9 mouse cellular contexts compared by ENCODE assay signal in the genomic region with DNA sequence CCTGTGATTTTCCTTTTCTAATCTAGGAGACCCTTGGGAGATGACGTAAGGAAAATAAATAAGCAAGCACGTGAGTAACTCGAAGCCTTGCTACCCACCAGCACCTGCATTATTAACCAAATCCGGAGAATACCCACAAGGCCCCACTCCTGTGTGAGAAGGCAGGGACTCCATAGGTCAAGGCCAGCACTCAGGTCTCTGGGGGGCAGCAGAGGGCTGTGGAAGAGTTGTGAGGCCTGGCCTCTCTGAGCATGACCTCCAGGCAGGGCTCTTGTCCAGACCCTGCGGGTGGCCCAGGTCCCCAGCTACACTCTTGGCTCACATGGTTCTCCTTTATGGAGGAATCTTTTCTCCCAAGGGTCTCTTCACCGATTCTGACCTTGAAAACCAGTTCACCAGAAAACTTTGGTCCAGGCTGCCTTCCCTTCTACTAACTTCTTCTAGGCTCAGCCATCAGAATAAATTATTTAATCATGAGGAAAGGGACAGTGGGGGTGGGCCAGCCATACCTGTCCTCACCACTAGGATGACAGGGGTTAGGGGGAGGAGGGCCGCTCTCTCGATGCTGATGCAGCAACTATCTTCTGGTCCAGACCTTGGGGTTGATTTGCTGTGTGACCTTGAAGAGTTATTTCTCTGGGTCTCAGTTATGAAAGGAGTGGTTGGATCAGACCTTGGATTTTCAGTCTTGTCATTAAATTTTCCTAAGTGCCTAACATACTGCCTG. TPM values are rescaled to one million over a fixed set of nuclear protein-coding genes. Genes with fewer than 3 reads are reported as not detected.
A peak's percentile ranks its signal among the peaks of the same experiment; 100 is the strongest.
DNase-seq lines count a peak whose midpoint lies in the region; ATAC-seq and TF ChIP-seq lines count a peak whose summit lies in the region.
"Had no signal": no experiment of that assay in that cellular context is flagged by ENCODE, and none has a peak within 500 bp of the region (broad histone marks: within the 10 kb centered on the region; RNA-seq: fewer than 3 reads in every experiment).

No protein-coding gene starts in this region.

- intact Hi-C loops in left cerebral cortex, adult 2 months (cut with DNase I): loop anchor here (1.0 kb wide), 1 partner anchor 21 kb away; no protein-coding TSS in a partner anchor

- TF ChIP-seq CTCF in left cerebral cortex, adult 2 months (IDR thresholded peaks at IDR 0.05): peak; percentile 54
- peak; percentile 71 for TF ChIP-seq CTCF in ES-Bruce4 (IDR thresholded peaks at IDR 0.05; ENCODE audit: low read depth, low read length)
- TF ChIP-seq CTCF in kidney, postnatal 0 days (IDR thresholded peaks at IDR 0.05; ENCODE audit: low read depth): peak; percentile 59

- H3K27ac ChIP-seq in left cerebral cortex, adult 2 months: no peak overlapping the region
- no peak overlapping the region for H3K27ac ChIP-seq in ES-Bruce4 (ENCODE audit: insufficient read depth, low read length)
- no peak overlapping the region for H3K27ac ChIP-seq in kidney, postnatal 0 days
- H3K27ac ChIP-seq: neural tube, embryonic 13.5 days had no signal

- no peak overlapping the region for H3K4me2 ChIP-seq in kidney, postnatal 0 days (ENCODE audit: low read length)
- H3K4me2 ChIP-seq: neural tube, embryonic 13.5 days had no signal

- no peaks in the 10 kb centered on the region for H3K36me3 ChIP-seq in ES-Bruce4 (ENCODE audit: control insufficient read depth, insufficient read depth, low read length, poor library complexity, severe bottlenecking)
- no peaks in the 10 kb centered on the region for H3K36me3 ChIP-seq in kidney, postnatal 0 days (ENCODE audit: insufficient read depth, low read length)
- H3K36me3 ChIP-seq: neural tube, embryonic 13.5 days had no signal

- DNase-seq in left cerebral cortex, adult 2 months (ENCODE audit: extremely low spot score in 1 of 2, low spot score in 2 of 2): peak; percentile 47 to 48
- DNase-seq in left cerebral cortex, adult 8-10 months (ENCODE audit: low spot score in 2 of 2): no peak
- DNase-seq in adrenal gland, postnatal 36 days: peak; percentile 55 to 67
- peak; percentile 17 for DNase-seq in forelimb bud, embryonic 11.5 days (ENCODE audit: low read depth, low spot score)
- peak; percentile 32 for DNase-seq in kidney, postnatal 0 days (ENCODE audit: low spot score)
- DNase-seq in spleen, postnatal 4 days (ENCODE audit: low spot score in 2 of 2): no peak

- no peak for TF ChIP-seq EP300 in ES-Bruce4 (IDR thresholded peaks at IDR 0.05; ENCODE audit: insufficient read depth, low read depth, low read length)

- no peaks in the 10 kb centered on the region for H3K9me3 ChIP-seq in ES-Bruce4 (replicated peaks; ENCODE audit: control insufficient read depth, insufficient read depth, low read length, poor library complexity, severe bottlenecking)
- H3K9me3 ChIP-seq in kidney, postnatal 0 days (replicated peaks; ENCODE audit: low read length): no peaks in the 10 kb centered on the region
- H3K9me3 ChIP-seq: neural tube, embryonic 13.5 days had no signal

- H3K4me1 ChIP-seq in ES-Bruce4 (ENCODE audit: control insufficient read depth, insufficient read depth, low read length): no peaks in the 10 kb centered on the region
- H3K4me1 ChIP-seq in kidney, postnatal 0 days (replicated peaks; ENCODE audit: insufficient read depth, low read length): no peaks in the 10 kb centered on the region

- H3K27me3 ChIP-seq in ES-Bruce4 (ENCODE audit: control insufficient read depth, insufficient read depth, low read length, poor library complexity, severe bottlenecking): no peaks in the 10 kb centered on the region
- H3K27me3 ChIP-seq in kidney, postnatal 0 days (ENCODE audit: insufficient read depth, low read length): no peaks in the 10 kb centered on the region
- H3K27me3 ChIP-seq: neural tube, embryonic 13.5 days had no signal

- H3K9ac ChIP-seq in ES-Bruce4 (ENCODE audit: low read depth, poor library complexity, severe bottlenecking): no peak overlapping the region
- H3K9ac ChIP-seq in kidney, postnatal 0 days (ENCODE audit: low read depth, low read length): no peak overlapping the region
- H3K9ac ChIP-seq: neural tube, embryonic 13.5 days had no signal

- H3K4me3 ChIP-seq in left cerebral cortex, adult 2 months: no peak overlapping the region
- no peak overlapping the region for H3K4me3 ChIP-seq in ES-Bruce4 (ENCODE audit: low read depth, low read length)
- no peak overlapping the region for H3K4me3 ChIP-seq in kidney, postnatal 0 days (replicated peaks; ENCODE audit: low read depth, low read length)
- H3K4me3 ChIP-seq: neural tube, embryonic 13.5 days had no signal

- no peak for TF ChIP-seq POLR2A in ES-Bruce4 (IDR thresholded peaks at IDR 0.05; ENCODE audit: insufficient read depth, low read length)

- ATAC-seq in kidney, postnatal 0 days (replicated peaks; ENCODE audit: low FRiP score, low read depth): no peak
- no peak; the same call in 1 of the 2 replicates for ATAC-seq in megakaryocyte progenitor cell, adult 5-6 weeks (replicated peaks; ENCODE audit: poor library complexity)

- WGBS in kidney, postnatal 0 days: 47% methylated on average over 8 of the region's 8 CpGs

RNA-seq across cellular contexts. Expression of a gene that starts 36.4 kb away (rescaled TPM):
- 10 to 100 TPM; 82.4 to 90.1 TPM for total RNA-seq in left cerebral cortex, adult 2 months (2021)
- 10 to 100 TPM; 71.9 to 82.7 (median 78.9) TPM for total RNA-seq in left cerebral cortex, adult 8-10 months (2022)
- polyA plus RNA-seq in ES-Bruce4 (2011; ENCODE audit: insufficient read depth, insufficient read length, low read depth, missing spikeins): 0.30 TPM in 1 of 2 replicates, not detected in the other
- 10 to 100 TPM; 35.0 to 44.2 TPM for total RNA-seq in adrenal gland, postnatal 36 days (2021)
- 2.4 TPM in 2 replicates for polyA plus RNA-seq in kidney, postnatal 0 days (2015; fragmentation: Nextera tagmentation; extraction: Ambion mirVana)
- total RNA-seq in megakaryocyte progenitor cell, adult 5-6 weeks (2015): 9.4 and 9.9 TPM in 2 replicates
- total RNA-seq in megakaryocyte progenitor cell, adult 5-6 weeks (2017): 1.5 and 1.8 TPM in 2 replicates

Comparison
In these comparisons a context has a peak if more than half of its experiments do, and no peak if none do; other contexts are left out.
1. DNase-seq: peak in left cerebral cortex, adult 2 months (2 of 2), adrenal gland, postnatal 36 days (2 of 2), forelimb bud, embryonic 11.5 days (single experiment) and kidney, postnatal 0 days (single experiment); none in left cerebral cortex, adult 8-10 months (0 of 2) and spleen, postnatal 4 days (0 of 2).
2. Peak in every context shown above with its lines, with median percentiles within 50 percentile points of each other: CTCF ChIP-seq.